Mouse (Mus musculus) G1E (cell line): ENCODE data around the gene Gtf2f1. TPM values are rescaled to one million over a fixed set of nuclear protein-coding genes. Genes with fewer than 3 reads are reported as not detected.
A peak's percentile ranks its signal among the peaks of the same experiment; 100 is the strongest.

Experiments
- ATAC-seq: 2 replicates; pipeline ENCODE4 v1.8.0; 2016; ENCODE audit warnings: mild to moderate bottlenecking; ENCODE audit not compliant: insufficient number of reproducible peaks, poor library complexity, low FRiP score, severe bottlenecking; ENCODE audit errors: extremely low read depth
- DNase-seq: peaks from one replicate; pipeline ENCODE4 v3.0.0; 2012; ENCODE audit warnings: low spot score
- H3K27me3 ChIP-seq: 2 replicates; pipeline ENCODE4 v1.6.1; 2012; ENCODE audit warnings: mild to moderate bottlenecking, low read length, inconsistent platforms; ENCODE audit not compliant: insufficient read depth
- H3K36me3 ChIP-seq: replicated peaks from 2 replicates; pipeline ENCODE3; 2012; ENCODE audit warnings: mild to moderate bottlenecking, inconsistent platforms
- H3K4me1 ChIP-seq: 2 replicates; pipeline ENCODE4 v1.6.1; 2012; ENCODE audit warnings: low read depth, low read length, inconsistent platforms, mixed read lengths; ENCODE audit not compliant: insufficient read depth
- H3K4me3 ChIP-seq: 2 replicates; pipeline ENCODE4 v1.5.1; 2012; ENCODE audit warnings: low read depth, mild to moderate bottlenecking, inconsistent platforms, low read length, moderate library complexity, mixed read lengths
- H3K9me3 ChIP-seq: replicated peaks from 2 replicates; pipeline ENCODE4 v1.6.1; 2012; ENCODE audit warnings: inconsistent platforms
- CTCF ChIP-seq: IDR thresholded peaks from 2 replicates; pipeline ENCODE4 v1.5.1; 2012; ENCODE audit warnings: low read depth, low read length, inconsistent platforms, mixed read lengths
- GATA1 ChIP-seq: IDR thresholded peaks from 2 replicates; pipeline ENCODE4 v1.6.1; 2012; ENCODE audit warnings: borderline replicate concordance, low read length, inconsistent platforms, mixed read lengths
- GATA2 ChIP-seq: IDR thresholded peaks from 2 replicates; pipeline ENCODE4 v1.6.1; 2012; ENCODE audit warnings: low read depth, low read length, inconsistent platforms, borderline replicate concordance
- POLR2AphosphoS5 ChIP-seq: IDR thresholded peaks from 2 replicates; pipeline ENCODE4 v1.6.1; 2012; ENCODE audit warnings: low read depth, low read length, inconsistent platforms; ENCODE audit not compliant: insufficient replicate concordance
- TAL1 ChIP-seq: conservative IDR thresholded peaks from 2 replicates; pipeline ENCODE4 v1.6.1; 2012; ENCODE audit warnings: low read depth, low read length, inconsistent platforms, mixed read lengths
- polyA plus RNA-seq: library from polyadenylated mRNA; stranded (reverse); fragments of >175 nt; gene quantifications from 2 replicates; pipeline ENCODE4 v1.2.3, GENCODE M21; 2012
- total RNA-seq, 2 experiments: library from RNA; stranded (forward) in 1 of 2; stranded (reverse) in 1 of 2; fragments of 200-1000 nt in 1 of 2; fragments of >200 nt in 1 of 2; fragmentation: Nextera tagmentation in 1 of 2; gene quantifications; 2 replicates each; pipeline ENCODE4 v1.2.3; 2014 to 2017

The Gtf2f1 gene
- total and polyA plus RNA-seq, 3 experiments: 102 to 145 (median 113) TPM

- Histone ChIP-seq H3K9me3 (no peaks in the 10 kb centered on the region), H3K36me3 (peaks cover 40% of the 10 kb centered on the region), H3K4me3 (peak within 1 kb of the TSS; percentile 87), H3K4me1 (peaks cover 54% of the 10 kb centered on the region), H3K27me3 (peaks cover 3% of the 10 kb centered on the region)
- DNase-seq: peak; percentile 60
- no peak for ATAC-seq
- TF ChIP-seq CTCF: no peak
- no peak for TF ChIP-seq GATA2
- TF ChIP-seq GATA1: no peak
- TF ChIP-seq POLR2AphosphoS5: no peak
- no peak for TF ChIP-seq TAL1
These were observed 20.0 kb upstream of the Gtf2f1 start, which contains the start of gene Khsrp for GRCm38 (mm10) chr17:57030931-57031660. Gene Khsrp (minus strand): TSS chr17:57031522.

DNA sequence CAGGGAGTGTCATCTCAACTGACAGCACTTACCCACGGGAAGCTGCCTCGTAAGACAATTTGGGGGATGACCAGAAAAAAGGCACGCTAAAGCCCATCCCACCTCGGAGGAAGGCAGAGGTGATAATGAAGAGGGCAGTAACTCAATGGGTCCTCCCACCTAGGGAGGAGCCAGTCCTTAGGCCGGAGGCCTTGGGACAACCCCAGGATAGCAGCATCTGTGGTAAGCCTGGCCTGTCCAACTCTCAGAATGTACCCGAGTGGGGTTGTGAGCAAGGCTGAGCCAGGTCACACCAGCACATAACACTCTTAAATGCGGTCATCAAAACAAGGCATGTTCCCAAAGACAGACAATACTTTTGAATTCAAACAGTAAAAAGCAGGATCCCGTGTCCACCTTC is 18.6 kb upstream of the Gtf2f1 start:
- ATAC-seq (no peak), DNase-seq (no peak)
- H3K4me1 ChIP-seq: peaks cover 64% of the 10 kb centered on the region
- peaks cover 1% of the 10 kb centered on the region; the same call in 1 of the 2 replicates for H3K27me3 ChIP-seq
- H3K36me3 ChIP-seq: peaks cover 54% of the 10 kb centered on the region
- no peaks in the 10 kb centered on the region for H3K9me3 ChIP-seq
- peak overlapping the region; percentile 87 for H3K4me3 ChIP-seq
- TF ChIP-seq GATA2: no peak
- no peak for TF ChIP-seq GATA1
- TF ChIP-seq TAL1: no peak
- no peak for TF ChIP-seq CTCF
- TF ChIP-seq POLR2AphosphoS5: no peak

DNA sequence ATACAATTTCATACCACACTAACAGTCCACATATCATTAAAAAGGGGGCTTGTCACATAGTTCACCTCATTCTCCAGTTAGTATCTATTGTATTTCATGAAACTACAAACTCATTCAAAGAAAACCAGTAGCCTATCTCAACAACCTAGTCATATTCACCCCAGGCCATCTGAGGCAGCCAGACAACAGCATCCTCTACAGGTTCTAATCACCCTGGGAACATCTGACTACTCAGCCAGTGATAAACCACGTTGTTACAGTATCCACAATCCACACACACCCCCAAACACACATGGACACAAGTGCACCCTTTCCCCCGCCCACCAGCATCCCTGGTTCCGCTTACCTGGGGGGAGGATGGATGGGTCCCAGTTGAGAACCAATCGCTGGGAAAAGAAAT is 16.4 kb upstream of the Gtf2f1 start:
- TF ChIP-seq TAL1 (no peak), CTCF (no peak), GATA2 (no peak), POLR2AphosphoS5 (no peak), GATA1 (no peak)
- H3K27me3 ChIP-seq: no peaks in the 10 kb centered on the region
- DNase-seq (no peak), ATAC-seq (no peak)
- peaks cover 76% of the 10 kb centered on the region for H3K36me3 ChIP-seq
- H3K4me3 ChIP-seq: no peak overlapping the region; the same call in 1 of the 2 replicates
- no peaks in the 10 kb centered on the region for H3K9me3 ChIP-seq
- peaks cover 78% of the 10 kb centered on the region for H3K4me1 ChIP-seq

DNA sequence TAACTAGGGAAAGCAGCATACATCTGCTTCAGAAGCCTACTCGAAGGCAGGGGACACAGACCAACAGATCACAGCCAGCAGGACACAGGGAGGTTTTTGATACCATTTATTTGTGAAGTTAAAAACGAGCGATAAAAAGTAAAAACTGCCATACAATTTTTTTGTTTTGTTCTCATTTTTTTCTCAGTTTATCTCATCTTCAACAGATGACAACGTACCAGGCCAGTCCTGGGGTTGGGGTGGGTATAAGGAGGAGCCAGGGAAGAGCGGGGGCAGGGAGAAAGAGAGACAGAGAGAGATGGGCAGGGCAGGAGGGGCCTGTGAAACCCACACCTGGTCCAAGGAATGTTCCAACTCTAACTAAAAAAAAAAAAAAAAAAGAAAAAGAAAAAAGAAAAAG is 9.9 kb upstream of the Gtf2f1 start:
- DNase-seq: no peak
- TF ChIP-seq CTCF (no peak), GATA1 (no peak)
- Histone ChIP-seq H3K9me3 (no peaks in the 10 kb centered on the region), H3K27me3 (no peaks in the 10 kb centered on the region), H3K4me1 (peaks cover 82% of the 10 kb centered on the region), H3K36me3 (peaks cover 71% of the 10 kb centered on the region), H3K4me3 (no peak overlapping the region; the same call in 1 of the 2 replicates)
- ATAC-seq: peak; percentile 69

DNA sequence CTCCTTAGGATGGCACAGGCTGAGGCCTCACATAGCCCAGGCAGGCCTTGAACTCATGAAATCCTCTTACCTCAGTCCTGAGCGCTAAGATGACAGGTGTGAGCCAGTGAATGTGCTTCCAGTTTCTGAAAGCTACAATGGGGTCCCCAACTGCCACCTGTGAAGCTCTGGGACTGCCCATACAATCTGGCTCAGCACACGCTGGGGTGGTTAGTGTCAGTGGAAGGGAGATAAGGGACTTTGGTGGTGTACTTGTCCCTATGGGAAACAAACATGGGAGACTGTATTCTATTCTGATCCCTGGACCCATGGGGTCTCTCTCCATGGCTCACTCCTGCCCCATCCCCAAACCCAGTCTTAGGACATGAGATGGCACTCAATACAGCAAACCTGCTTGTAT is 8.6 kb upstream of the Gtf2f1 start:
- peaks cover 75% of the 10 kb centered on the region for H3K4me1 ChIP-seq
- DNase-seq (no peak), ATAC-seq (peak; percentile 51)
- peak overlapping the region; percentile 21; the same call in 1 of the 2 replicates for H3K4me3 ChIP-seq
- no peaks in the 10 kb centered on the region for H3K27me3 ChIP-seq
- no peaks in the 10 kb centered on the region for H3K9me3 ChIP-seq
- H3K36me3 ChIP-seq: peaks cover 59% of the 10 kb centered on the region
- TF ChIP-seq POLR2AphosphoS5 (no peak), TAL1 (peak; percentile 75)

- Histone ChIP-seq H3K36me3 (peaks cover 28% of the 10 kb centered on the region), H3K9me3 (no peaks in the 10 kb centered on the region), H3K4me1 (peaks cover 55% of the 10 kb centered on the region), H3K4me3 (peak overlapping the region; percentile 88; the same call in 1 of the 2 replicates), H3K27me3 (no peaks in the 10 kb centered on the region)
- DNase-seq: no peak
- no peak for ATAC-seq
- no peak for TF ChIP-seq CTCF
- no peak for TF ChIP-seq POLR2AphosphoS5
- no peak for TF ChIP-seq GATA2
- TF ChIP-seq GATA1: no peak
- TF ChIP-seq TAL1: no peak
These were observed 1.2 kb upstream of the Gtf2f1 start for GRCm38 (mm10) chr17:57012245-57012795.

DNA sequence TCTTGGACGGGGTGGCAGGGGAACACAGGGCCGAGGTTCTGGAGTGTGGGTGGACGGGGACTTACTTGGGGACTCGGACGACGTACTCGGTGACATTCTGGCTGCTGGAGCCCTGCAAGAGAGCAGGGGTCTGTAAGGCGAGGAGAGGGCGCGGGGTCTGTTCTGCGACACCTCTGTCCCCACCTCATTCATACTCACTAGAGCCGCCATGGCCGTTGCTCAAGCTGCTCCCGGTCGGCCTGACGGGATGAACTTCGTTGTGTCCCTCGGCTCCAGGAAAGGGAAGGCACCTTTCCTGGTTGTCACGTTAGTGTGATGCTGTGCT is 215 bp downstream of the Gtf2f1 start:
- Histone ChIP-seq H3K36me3 (peaks cover 43% of the 10 kb centered on the region), H3K9me3 (no peaks in the 10 kb centered on the region), H3K4me3 (peak overlapping the region; percentile 88), H3K27me3 (no peaks in the 10 kb centered on the region), H3K4me1 (peaks cover 60% of the 10 kb centered on the region)
- DNase-seq (no peak), ATAC-seq (peak; percentile 25)
- TF ChIP-seq GATA2: no peak
